Mouse (Mus musculus) layer of hippocampus, adult 18-20 months (tissue): ENCODE measurements around the gene 4933400A11Rik. TPM values are rescaled to one million over a fixed set of nuclear protein-coding genes. Genes with fewer than 3 reads are reported as not detected.

ENCODE experiments used
- DNase-seq, 2 experiments: peaks; one replicate each; pipeline ENCODE4 v3.0.0; 2022; ENCODE audit warnings: low spot score in 2 of 2
- long read RNA-seq: library from polyadenylated mRNA; stranded (forward); transcript quantifications from one replicate; pipeline ENCODE4 v2.0.0, GENCODE M21; 2021
- total RNA-seq, 2 experiments: library from RNA; stranded (reverse); gene quantifications; 2 replicates each; pipeline ENCODE4 v1.2.3; 2021

The 4933400A11Rik gene
- not detected for total RNA-seq
- long read RNA-seq = 0 reads

GRCm38 (mm10) chrX:169779535-169779934, at the start of gene 4933400A11Rik:
TSS of gene 4933400A11Rik (minus strand) at chrX:169779635.
- no peak for DNase-seq

GRCm38 (mm10) chrX:169828136-169828535, 48.7 kb upstream of the 4933400A11Rik start:
- no peak for DNase-seq

GRCm38 (mm10) chrX:169827720-169828119, 48.3 kb upstream of the 4933400A11Rik start:
- no peak for DNase-seq

GRCm38 (mm10) chrX:169826947-169827346, 47.5 kb upstream of the 4933400A11Rik start:
- peak; percentile 19 to 66 for DNase-seq

GRCm38 (mm10) chrX:169813673-169814072, 34.2 kb upstream of the 4933400A11Rik start:
- no peak for DNase-seq

GRCm38 (mm10) chrX:169811783-169812182, 32.3 kb upstream of the 4933400A11Rik start:
- no peak for DNase-seq

GRCm38 (mm10) chrX:169811318-169811717, 31.9 kb upstream of the 4933400A11Rik start:
- no peak for DNase-seq

GRCm38 (mm10) chrX:169807744-169808143, 28.3 kb upstream of the 4933400A11Rik start:
- no peak for DNase-seq

- DNase-seq = no peak
Observed at GRCm38 (mm10) chrX:169805791-169806190, 26.4 kb upstream of the 4933400A11Rik start.

GRCm38 (mm10) chrX:169800238-169800637, 20.8 kb upstream of the 4933400A11Rik start:
- DNase-seq = no peak

- DNase-seq = peak in 1 of 2 experiments; percentile 73
Observed at GRCm38 (mm10) chrX:169798987-169799680, 19.7 kb upstream of the 4933400A11Rik start.

- no peak for DNase-seq
Observed at GRCm38 (mm10) chrX:169797148-169797547, 17.7 kb upstream of the 4933400A11Rik start.

- no peak for DNase-seq
Observed at GRCm38 (mm10) chrX:169794831-169795311, 15.4 kb upstream of the 4933400A11Rik start.

- DNase-seq = no peak
Observed at GRCm38 (mm10) chrX:169794421-169794820, 15.0 kb upstream of the 4933400A11Rik start.

GRCm38 (mm10) chrX:169792879-169793278, 13.4 kb upstream of the 4933400A11Rik start:
- DNase-seq = no peak

- DNase-seq = no peak
Observed at GRCm38 (mm10) chrX:169789702-169790101, 10.3 kb upstream of the 4933400A11Rik start.

GRCm38 (mm10) chrX:169758001-169758400, 21.4 kb downstream of the 4933400A11Rik start:
- no peak for DNase-seq

- DNase-seq = no peak
Observed at GRCm38 (mm10) chrX:169735387-169735969, 44.0 kb downstream of the 4933400A11Rik start.
